Comparison of ENCODE assay signal across 8 mouse cellular contexts in genomic region chr2:163202884-163203634, GRCm38 (mm10). TPM values are rescaled to one million over a fixed set of nuclear protein-coding genes. Genes with fewer than 3 reads are reported as not detected.
DNase-seq lines count a peak whose midpoint lies in the region; ATAC-seq and TF ChIP-seq lines count a peak whose summit lies in the region.

Gene Tox2 (plus strand): TSS chr2:163203125.

- H3K4me3 ChIP-seq in ES-Bruce4 (ENCODE audit: low read depth, low read length): peak within 1 kb of the TSS; percentile 53
- peak within 1 kb of the TSS; percentile 48 for H3K4me3 ChIP-seq in hindbrain, embryonic 14.5 days (replicated peaks; ENCODE audit: low read length)
- H3K4me3 ChIP-seq in lung, embryonic 16.5 days (ENCODE audit: low read length): peak within 1 kb of the TSS; percentile 63

- peak; percentile 78 for ATAC-seq in frontal cortex, adult (ENCODE audit: low TSS enrichment)
- ATAC-seq in hindbrain, embryonic 14.5 days (ENCODE audit: low FRiP score): peak; percentile 80
- peak; percentile 95 for ATAC-seq in lung, embryonic 16.5 days (ENCODE audit: low read depth)

- H3K27me3 ChIP-seq in ES-Bruce4 (ENCODE audit: control insufficient read depth, insufficient read depth, low read length, poor library complexity, severe bottlenecking): peaks cover 13% of the 10 kb centered on the region
- peaks cover 30% of the 10 kb centered on the region for H3K27me3 ChIP-seq in hindbrain, embryonic 14.5 days (ENCODE audit: control insufficient read depth, insufficient read depth, low read length)
- H3K27me3 ChIP-seq in lung, embryonic 16.5 days (ENCODE audit: control insufficient read depth, insufficient read depth, low read depth, low read length): peaks cover 35% of the 10 kb centered on the region

- no peaks in the 10 kb centered on the region for H3K36me3 ChIP-seq in ES-Bruce4 (ENCODE audit: control insufficient read depth, insufficient read depth, low read length, poor library complexity, severe bottlenecking)
- H3K36me3 ChIP-seq in hindbrain, embryonic 14.5 days (replicated peaks; ENCODE audit: control insufficient read depth, insufficient read depth): no peaks in the 10 kb centered on the region
- no peaks in the 10 kb centered on the region for H3K36me3 ChIP-seq in lung, embryonic 16.5 days (ENCODE audit: control insufficient read depth, insufficient read depth, low read length)

- WGBS in hindbrain, embryonic 14.5 days: under 1% methylated on average over 70 of the region's 79 CpGs
- under 1% methylated on average over 55 of the region's 79 CpGs for WGBS in lung, embryonic 16.5 days

- peak within 1 kb of the TSS; percentile 25; the same call in 1 of the 2 replicates for H3K9ac ChIP-seq in ES-Bruce4 (ENCODE audit: low read depth, poor library complexity, severe bottlenecking)
- H3K9ac ChIP-seq in hindbrain, embryonic 14.5 days: peak within 1 kb of the TSS; percentile 67
- H3K9ac ChIP-seq in lung, embryonic 16.5 days (ENCODE audit: low read length): peak within 1 kb of the TSS; percentile 71

- DNase-seq in adrenal gland, postnatal 36 days: peak; percentile 80 to 87
- DNase-seq in hindbrain, embryonic 14.5 days (ENCODE audit: low spot score): peak; percentile 61
- DNase-seq in layer of hippocampus, postnatal 25 days (ENCODE audit: extremely low spot score in 1 of 2, low spot score in 1 of 2): peak in 1 of 2 experiments; percentile 36
- peak; percentile 91 for DNase-seq in retina, embryonic 14.5 days (ENCODE audit: low spot score)
- DNase-seq in yolk sac, embryonic 10.5 days (ENCODE audit: low spot score): peak; percentile 63

- no peak for TF ChIP-seq EP300 in ES-Bruce4 (IDR thresholded peaks at IDR 0.05; ENCODE audit: insufficient read depth, low read depth, low read length)

- H3K4me2 ChIP-seq in hindbrain, embryonic 14.5 days (replicated peaks): peak within 1 kb of the TSS; percentile 63
- peak within 1 kb of the TSS; percentile 98 for H3K4me2 ChIP-seq in lung, embryonic 16.5 days (ENCODE audit: low read depth, low read length)

- H3K9me3 ChIP-seq in ES-Bruce4 (replicated peaks; ENCODE audit: control insufficient read depth, insufficient read depth, low read length, poor library complexity, severe bottlenecking): no peaks in the 10 kb centered on the region
- H3K9me3 ChIP-seq in hindbrain, embryonic 14.5 days (ENCODE audit: control insufficient read depth, low read length): peaks cover 13% of the 10 kb centered on the region; the same call in 1 of the 2 replicates
- peaks cover 7% of the 10 kb centered on the region for H3K9me3 ChIP-seq in lung, embryonic 16.5 days (ENCODE audit: control insufficient read depth, low read length)

- peaks cover 5% of the 10 kb centered on the region for H3K4me1 ChIP-seq in ES-Bruce4 (ENCODE audit: control insufficient read depth, insufficient read depth, low read length)
- peaks cover 37% of the 10 kb centered on the region for H3K4me1 ChIP-seq in hindbrain, embryonic 14.5 days (replicated peaks; ENCODE audit: control insufficient read depth, insufficient read depth, low read length)
- peaks cover 18% of the 10 kb centered on the region; the same call in 1 of the 2 replicates for H3K4me1 ChIP-seq in lung, embryonic 16.5 days (replicated peaks; ENCODE audit: control insufficient read depth, insufficient read depth, low read length)

- no peak for TF ChIP-seq POLR2A in ES-Bruce4 (IDR thresholded peaks at IDR 0.05; ENCODE audit: insufficient read depth, low read length)

- TF ChIP-seq CTCF in ES-Bruce4 (IDR thresholded peaks at IDR 0.05; ENCODE audit: low read depth, low read length): no peak

- H3K27ac ChIP-seq in ES-Bruce4 (ENCODE audit: insufficient read depth, low read length): no peak within 1 kb of the TSS
- H3K27ac ChIP-seq in hindbrain, embryonic 14.5 days: peak within 1 kb of the TSS; percentile 59
- peak within 1 kb of the TSS; percentile 65 for H3K27ac ChIP-seq in lung, embryonic 16.5 days (ENCODE audit: low read length)

RNA-seq across cellular contexts. Expression of gene Tox2, which starts in this region (rescaled TPM):
- 0.28 and 0.56 TPM in 2 replicates for polyA plus RNA-seq in ES-Bruce4 (2011; ENCODE audit: insufficient read depth, insufficient read length, low read depth, missing spikeins)
- total RNA-seq in adrenal gland, postnatal 36 days (2021): 10 to 100 TPM in 1 of 2 experiments, 1 to 10 TPM in 1; 1.6 to 12.0 TPM
- polyA plus RNA-seq in hindbrain, embryonic 14.5 days (2014; fragmentation: Nextera tagmentation; extraction: Ambion mirVana): 28.7 and 31.4 TPM in 2 replicates
- 10 to 100 TPM; 23.5 to 24.3 TPM for total RNA-seq in layer of hippocampus, postnatal 25 days (2021)
- 3.8 and 5.3 TPM in 2 replicates for polyA plus RNA-seq in lung, embryonic 16.5 days (2015; fragmentation: Nextera tagmentation; extraction: Ambion mirVana)
